Mouse (Mus musculus) right cerebral cortex, adult 18-20 months (tissue): Measurements from ENCODE around the gene Uxt.

ENCODE experiments used
- DNase-seq: peaks from one replicate; pipeline ENCODE4 v3.0.0; 2022; ENCODE audit warnings: mixed read lengths

Gene Uxt

DNA sequence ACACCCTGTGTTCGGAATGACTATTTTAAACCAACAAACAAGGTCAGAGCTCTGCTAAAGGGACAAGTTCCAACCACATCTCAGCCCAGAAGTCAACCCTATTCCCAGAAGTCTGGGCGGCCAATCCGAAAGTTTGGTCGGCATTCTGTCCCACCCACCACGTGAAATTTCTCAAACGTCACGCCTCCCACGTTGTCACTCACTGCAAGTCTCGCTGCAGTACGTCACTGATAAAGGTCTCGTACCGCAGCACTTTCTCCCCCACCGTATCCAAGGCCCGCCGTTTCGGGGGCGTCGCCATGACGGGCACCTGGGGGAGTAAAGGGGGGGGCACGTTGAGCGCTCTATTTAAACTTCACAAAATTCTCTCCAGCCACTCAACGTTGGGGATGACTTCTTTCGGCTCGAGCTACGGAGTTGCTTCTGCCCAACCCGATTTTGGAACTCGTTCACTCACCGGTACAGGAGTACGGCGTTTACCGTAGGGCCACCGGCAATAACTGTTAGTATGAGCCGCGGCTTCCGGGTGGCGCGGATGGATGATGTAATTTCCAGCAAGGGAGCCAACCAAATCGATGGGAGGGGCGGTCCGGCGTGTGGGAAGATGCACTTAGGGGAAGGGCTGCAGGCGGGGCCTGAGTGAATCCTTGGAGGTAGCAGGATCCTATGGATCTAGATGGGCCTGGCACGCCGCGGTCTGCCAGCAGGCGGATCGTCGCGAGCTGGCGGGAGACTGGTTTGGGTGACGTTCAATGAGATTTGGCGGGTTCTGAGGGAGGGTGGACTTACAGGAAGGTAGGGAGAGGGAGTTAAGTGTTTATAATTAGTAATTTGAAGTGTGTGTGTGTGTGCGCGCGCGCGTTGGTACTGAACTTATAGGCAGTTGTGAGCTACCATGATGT lies at the start of gene Uxt:
TSS of gene Uxt (minus strand) at position 541 of the 902 bp plus-strand sequence.
- DNase-seq: peak; percentile 91

DNA sequence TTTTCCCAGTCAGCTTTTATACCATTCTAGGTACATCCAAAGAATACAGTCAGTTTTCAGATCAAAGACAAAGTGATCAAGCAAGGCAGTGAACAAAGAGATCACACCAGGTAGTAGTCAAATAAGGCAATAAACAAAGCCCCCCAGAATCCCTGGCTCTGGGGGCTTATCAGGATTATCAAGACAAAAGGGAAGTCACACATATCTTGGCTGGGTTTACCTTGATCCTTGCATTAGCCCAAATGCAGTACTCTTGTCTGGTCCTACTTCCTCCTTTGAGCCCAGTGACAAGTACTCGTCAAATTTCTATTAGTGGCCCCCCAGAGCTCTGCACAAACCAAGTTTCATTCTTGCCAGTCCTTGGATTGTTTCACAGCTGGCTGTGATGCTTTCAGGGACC lies 19.1 kb upstream of the Uxt start:
- no peak for DNase-seq

DNA sequence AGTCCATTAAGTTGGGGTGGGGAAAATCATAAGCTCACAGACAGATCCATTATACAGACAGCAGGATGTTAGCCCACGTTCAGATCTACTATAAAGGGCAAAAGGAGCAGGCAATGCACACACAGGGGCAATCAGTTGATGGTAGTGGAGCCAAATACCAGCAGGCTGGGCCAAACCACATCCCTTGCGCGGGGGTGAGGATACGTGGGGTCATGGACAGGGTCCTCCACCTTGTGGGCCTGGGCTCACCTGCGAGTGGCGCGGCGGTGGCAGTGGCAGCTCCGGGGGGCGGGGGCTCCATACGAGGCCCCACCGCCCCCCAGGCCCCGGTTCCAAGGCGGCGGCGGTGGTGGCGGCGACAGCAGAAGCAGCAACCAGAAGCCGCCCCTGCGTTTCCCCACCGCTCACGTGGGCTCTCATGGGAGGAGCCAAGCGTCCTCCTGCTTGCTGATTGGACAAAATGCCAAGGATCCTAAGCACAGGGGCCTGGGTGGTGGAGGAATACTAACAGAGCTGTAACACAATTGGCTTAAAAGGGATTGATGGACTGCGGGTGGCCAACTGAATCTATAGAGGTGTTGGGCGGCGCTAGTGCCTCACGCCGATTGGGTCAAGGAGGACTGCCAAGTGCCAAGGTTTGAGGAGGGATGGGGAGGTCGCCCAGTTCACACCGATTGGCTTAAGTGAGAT lies 11.5 kb downstream of the Uxt start, which contains the start of gene Elk1:
TSS of gene Elk1 (minus strand) at position 418 of the 690 bp plus-strand sequence.
- peak; percentile 89 for DNase-seq

DNA sequence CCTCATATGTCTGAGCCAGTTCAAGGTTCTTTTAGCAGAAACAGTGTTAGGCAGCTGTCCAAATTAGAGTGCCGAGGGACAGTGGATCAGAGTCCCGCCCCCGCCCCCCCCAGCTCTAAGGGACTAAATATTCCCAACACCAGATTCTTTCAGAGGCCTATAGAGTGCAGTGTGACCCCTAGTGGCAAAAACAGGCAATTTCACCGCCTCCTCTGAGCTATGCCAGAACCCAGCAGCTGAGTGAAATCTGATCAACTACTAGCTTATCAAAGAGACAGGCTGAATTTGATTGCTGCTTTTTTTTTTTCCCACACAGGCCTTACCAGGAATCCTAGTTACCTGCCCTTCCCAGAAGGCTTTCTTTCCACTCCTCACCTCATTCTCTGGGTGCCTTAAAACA lies 15.8 kb downstream of the Uxt start:
- peak; percentile 59 for DNase-seq

DNA sequence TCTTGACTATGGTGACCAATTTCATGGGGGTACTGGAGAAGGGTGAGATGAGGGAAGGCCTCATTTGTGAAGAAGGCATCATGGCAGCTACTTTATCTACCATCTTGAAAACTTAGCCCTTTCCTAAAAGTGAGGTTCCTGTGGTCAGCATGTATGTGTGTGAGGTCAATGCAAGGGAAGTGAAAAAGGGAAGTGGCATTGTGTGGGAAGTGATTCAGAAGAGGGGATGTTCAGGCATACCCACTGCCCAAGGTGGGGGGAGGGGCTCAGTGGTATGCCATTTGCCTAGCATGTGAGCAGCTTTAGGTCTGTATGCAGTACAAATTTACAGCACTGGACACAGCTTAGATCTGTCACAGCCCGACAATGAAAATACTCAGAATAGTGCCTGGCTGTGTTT lies 29.9 kb downstream of the Uxt start:
- no peak for DNase-seq

DNA sequence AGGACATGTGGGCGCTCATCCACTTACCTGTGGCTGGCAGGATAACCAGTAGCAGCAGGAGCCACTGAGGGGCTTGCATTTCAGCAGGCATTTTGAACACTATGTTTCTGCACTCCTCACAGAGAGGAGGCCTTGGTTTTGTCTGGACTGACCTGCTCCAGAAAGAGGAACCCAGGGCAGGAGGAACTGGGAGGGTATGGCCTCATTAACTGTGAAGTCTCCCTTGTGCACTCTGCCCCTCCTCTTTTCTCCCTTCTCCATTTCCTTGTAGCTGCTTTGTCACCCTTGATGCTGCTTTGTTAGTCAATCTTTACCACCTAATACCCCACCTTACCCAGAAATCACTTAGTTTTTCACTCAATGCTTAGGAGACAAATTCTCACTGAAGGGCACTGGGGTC lies 30.5 kb downstream of the Uxt start, which contains the start of gene Cfp:
TSS of gene Cfp (minus strand) at position 192 of the 400 bp plus-strand sequence.
- no peak for DNase-seq

DNA sequence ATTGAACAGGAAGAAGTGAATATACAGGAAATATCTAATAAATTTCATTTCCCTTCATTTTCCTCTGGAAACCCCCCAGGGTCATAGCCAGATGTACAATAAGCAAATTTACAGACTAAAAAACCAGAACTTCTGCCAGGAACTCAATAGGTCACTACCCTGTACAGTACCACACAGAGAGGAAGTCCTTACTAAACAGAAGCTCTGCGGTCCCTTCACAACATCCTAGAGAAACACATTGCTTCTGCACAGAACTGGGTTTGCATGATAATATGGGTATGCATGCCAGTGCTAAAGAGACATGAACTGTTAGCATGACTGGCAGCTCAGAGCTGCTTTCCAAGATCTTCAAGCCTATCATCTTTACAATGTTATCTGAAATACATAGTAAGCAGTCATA lies 32.0 kb downstream of the Uxt start:
- DNase-seq: no peak

GRCm38 (mm10) chrX:20924976-20925375 lies 36.8 kb downstream of the Uxt start:
- no peak for DNase-seq

DNA sequence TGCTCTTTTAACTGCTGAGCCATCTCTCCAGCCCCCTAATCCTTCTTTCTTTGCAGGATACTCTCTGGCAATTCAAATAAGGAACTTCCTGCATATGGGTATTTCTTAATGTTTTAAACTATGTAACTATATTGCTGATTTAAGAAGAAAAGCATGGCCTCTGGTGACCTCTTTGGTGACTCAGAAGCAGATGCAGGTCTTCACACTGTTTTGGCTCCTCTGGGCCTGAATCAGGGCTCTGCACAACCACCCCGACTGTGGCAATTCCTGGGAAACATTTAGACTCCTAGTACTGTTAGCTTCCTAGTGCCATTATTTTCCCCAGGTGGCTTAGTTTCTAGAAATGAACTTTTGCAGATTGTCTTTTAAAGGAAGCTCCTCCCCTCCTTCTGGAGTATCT lies 38.3 kb downstream of the Uxt start:
- no peak for DNase-seq

- peak; percentile 48 for DNase-seq
Observed at GRCm38 (mm10) chrX:20921366-20921765, 40.5 kb downstream of the Uxt start.

DNA sequence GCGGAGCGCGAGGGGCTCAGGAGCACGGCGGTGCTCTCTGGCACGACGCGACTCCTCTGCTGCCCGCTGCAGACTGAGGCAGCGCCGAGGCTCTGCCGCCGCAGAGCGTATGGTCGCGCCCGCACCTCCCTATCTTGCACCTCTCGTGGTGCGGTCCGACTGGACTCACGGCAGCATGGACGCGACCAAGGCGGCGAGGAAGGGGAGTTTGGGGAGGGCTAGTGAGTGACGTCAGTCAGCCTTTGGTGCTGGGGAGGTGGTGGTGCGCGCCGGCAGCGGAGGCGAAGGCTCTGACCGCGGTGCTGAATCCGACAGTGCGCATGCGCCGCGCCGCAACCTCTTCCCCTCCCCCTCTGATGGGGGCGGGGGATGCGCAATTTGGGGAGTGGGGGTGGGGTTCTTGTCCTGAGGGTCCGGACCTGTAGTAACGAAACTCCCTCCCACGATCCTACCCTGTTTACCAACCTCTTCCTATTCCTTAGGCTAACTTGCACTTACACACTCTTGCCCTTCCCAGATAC lies 40.9 kb downstream of the Uxt start, which contains the start of gene Syn1:
TSS of gene Syn1 (minus strand) at position 161 of the 521 bp plus-strand sequence.
- peak; percentile 88 for DNase-seq

DNA sequence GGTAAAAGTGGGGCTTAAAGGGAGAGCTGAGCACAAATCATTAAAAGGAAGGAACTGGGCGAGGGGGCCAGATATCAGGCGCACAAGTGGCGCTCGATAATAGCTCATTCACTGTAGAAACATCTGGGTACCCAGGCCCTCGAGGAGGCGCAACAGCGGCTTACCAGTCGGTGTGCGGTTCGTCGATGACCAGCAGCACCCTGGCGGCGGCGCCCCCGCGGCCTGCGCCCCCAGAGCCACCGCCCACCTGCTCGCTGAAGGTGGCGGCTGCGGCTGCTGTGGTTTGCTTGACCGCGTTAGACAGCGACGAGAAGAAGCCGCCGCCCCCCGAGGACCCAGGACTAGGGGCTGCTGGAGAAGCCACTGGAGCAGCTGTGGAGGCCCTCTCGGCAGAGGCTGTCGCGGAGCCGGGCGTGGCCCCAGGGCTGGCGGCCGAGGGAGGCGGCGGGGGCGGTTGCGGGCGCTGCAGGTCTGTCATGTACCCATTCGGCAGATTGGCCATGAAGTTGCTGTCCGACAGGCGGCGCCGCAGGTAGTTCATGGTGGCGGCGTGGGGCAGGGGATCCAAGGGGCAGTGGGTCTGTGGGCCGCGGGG lies 41.5 kb downstream of the Uxt start:
- DNase-seq: no peak

DNA sequence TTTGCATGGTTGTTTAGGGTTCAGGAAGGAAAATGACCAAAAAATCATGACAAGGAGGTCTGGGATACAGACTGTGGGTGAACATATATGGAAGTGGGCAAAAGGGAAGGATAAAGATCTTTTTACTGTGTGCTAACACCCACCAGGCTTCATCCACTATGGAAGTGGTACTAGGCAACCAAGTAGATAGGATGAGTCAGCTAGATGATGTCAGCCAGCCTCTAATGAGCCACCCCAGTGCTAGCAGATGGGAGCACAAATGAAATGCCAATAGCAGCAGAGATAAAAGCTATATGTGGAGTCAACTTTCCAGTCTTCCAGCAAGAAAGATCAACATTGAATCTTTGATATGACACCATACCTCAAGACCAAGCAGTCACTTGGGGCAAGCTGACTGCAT lies 46.7 kb downstream of the Uxt start:
- DNase-seq: peak; percentile 45

DNA sequence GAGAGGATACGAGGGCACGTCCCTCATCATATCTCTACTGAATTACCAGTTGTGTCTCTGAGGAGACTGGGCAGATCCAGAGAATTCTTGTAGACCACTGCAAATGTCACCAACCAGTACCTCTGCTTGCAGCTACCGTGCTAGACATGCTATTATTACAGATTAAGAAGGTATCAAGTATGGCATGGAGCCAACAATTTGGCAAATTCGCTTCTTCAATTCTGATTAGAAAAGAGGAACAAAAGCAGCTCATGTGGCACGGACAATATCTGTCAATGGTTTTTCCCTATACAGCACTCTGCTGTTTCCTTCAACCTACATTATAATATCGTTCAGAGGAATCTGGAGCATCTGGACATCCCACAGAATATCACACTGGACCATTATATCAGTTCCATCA lies 48.1 kb downstream of the Uxt start:
- no peak for DNase-seq

DNA sequence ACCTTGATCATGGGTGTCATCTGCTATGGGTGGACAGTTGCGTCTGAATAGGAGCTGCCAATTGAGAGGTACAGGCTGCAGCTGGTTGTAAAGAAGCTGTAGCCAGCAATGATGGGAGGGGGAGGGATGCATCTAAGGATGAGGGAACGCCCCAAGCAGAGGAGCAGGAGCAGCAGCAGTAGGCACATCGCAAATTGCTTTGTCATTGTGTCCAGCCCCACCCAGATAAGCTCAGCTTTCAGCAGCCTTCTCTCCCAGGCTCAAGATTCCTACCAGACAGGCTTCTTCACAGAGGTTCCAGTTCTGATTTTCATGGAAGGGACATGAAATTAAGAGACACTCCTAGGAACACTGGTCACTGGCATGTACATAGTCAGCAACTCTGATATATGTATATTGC lies 51.7 kb downstream of the Uxt start:
- DNase-seq: no peak
